Mouse (Mus musculus) intestine, postnatal 0 days (tissue): Measurements from ENCODE around the gene Nr2f6. TPM values are rescaled to one million over a fixed set of nuclear protein-coding genes. Genes with fewer than 3 reads are reported as not detected.

Experiments used
- ATAC-seq: fragments of 200-750 bp; cut with Nextera tagmentation; 2 replicates; pipeline ENCODE4 v1.8.0; 2017; ENCODE audit warnings: mild to moderate bottlenecking, moderate TSS enrichment, moderate library complexity
- H3K27ac ChIP-seq: fragments of 300-500 bp; sonication (generic); 2 replicates; pipeline ENCODE4 v1.5.1; 2014; ENCODE audit warnings: mild to moderate bottlenecking, low read depth, low read length, moderate library complexity
- H3K27me3 ChIP-seq: fragments of 300-500 bp; sonication (generic); replicated peaks from 2 replicates; pipeline ENCODE4 v1.6.1; 2014; ENCODE audit warnings: low read length, mixed read lengths; ENCODE audit not compliant: control insufficient read depth, insufficient read depth
- H3K36me3 ChIP-seq: fragments of 300-500 bp; sonication (generic); 2 replicates; pipeline ENCODE4 v1.6.1; 2014; ENCODE audit warnings: mild to moderate bottlenecking, moderate library complexity; ENCODE audit not compliant: control insufficient read depth, insufficient read depth
- H3K4me1 ChIP-seq: fragments of 300-500 bp; sonication (generic); replicated peaks from 2 replicates; pipeline ENCODE4 v1.6.1; 2014; ENCODE audit warnings: antibody characterized with exemption, low read length, mixed read lengths; ENCODE audit not compliant: control insufficient read depth, insufficient read depth
- H3K4me2 ChIP-seq: fragments of 300-500 bp; sonication (generic); replicated peaks from 2 replicates; pipeline ENCODE4 v1.6.1; 2014; ENCODE audit warnings: low read depth, mild to moderate bottlenecking, moderate library complexity
- H3K4me3 ChIP-seq: fragments of 300-500 bp; sonication (generic); 2 replicates; pipeline ENCODE4 v1.5.1; 2014; ENCODE audit warnings: low read depth, low read length
- H3K9ac ChIP-seq: fragments of 300-500 bp; sonication (generic); 2 replicates; pipeline ENCODE4 v1.6.1; 2014; ENCODE audit warnings: mild to moderate bottlenecking, low read depth, low read length
- H3K9me3 ChIP-seq: fragments of 300-500 bp; sonication (generic); 2 replicates; pipeline ENCODE4 v1.6.1; 2016; ENCODE audit warnings: mixed run types; ENCODE audit not compliant: control insufficient read depth
- CTCF ChIP-seq: sonication (generic); IDR thresholded peaks from 2 replicates; pipeline ENCODE4 v1.5.1; 2016; ENCODE audit warnings: low read depth, mild to moderate bottlenecking, control low read depth, antibody characterized with exemption, moderate library complexity
- WGBS: fragments of 180-500 bp; shearing (Covaris S2); extraction: QIAGEN DNeasy Blood & Tissue Kit; methylation state at CpG from one replicate; pipeline ENCODE4 v1.1.7; 2014; 5-methylcytosine and 5-hydroxymethylcytosine counted together
- polyA plus RNA-seq: library from polyadenylated mRNA; unstranded; fragments of >200 nt; fragmentation: Nextera tagmentation; extraction: Ambion mirVana; gene quantifications from 2 replicates; pipeline ENCODE4 v1.2.1, GENCODE M21; 2015

Nr2f6 gene
- polyA plus RNA-seq, 1 experiment from 2014 or later, result 58.5 TPM

DNA sequence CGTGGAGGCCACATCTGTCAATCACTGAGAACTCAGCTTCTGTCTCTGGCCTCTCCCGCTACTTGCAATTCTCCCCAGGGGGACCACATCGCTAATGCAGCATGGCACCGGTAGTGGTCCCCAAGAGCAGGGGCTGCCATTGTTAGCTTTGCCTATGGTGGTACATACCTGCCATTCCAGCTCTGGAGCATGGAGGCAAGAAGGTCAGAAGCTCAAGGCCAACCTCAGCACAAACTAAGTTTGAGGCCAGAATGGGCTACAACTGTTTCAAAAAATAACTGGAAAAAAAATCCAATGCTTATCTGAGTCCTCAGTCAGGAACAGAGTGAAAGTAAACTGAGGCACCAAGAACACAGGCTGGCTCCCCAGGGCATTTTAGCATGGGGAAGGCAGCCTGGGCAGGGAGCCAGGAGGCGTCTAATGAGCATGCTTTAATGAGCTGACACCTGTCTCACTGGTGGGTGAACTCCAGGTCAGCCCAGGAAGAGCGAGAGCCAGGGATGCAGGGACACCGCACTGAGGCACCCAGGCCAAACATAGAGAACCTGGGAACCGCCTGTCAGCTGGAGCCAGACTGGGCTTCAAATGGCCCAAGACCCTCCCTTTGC is 5.2 kb downstream of the Nr2f6 start:
- WGBS, result 52% methylated on average over 8 of the region's 8 CpGs
- Histone ChIP-seq H3K27me3 (no peaks in the 10 kb centered on the region), H3K27ac (0 out of 2 replicates have a peak overlapping the region, but pooled peaks have one; percentile 70), H3K9ac (no peak overlapping the region), H3K4me1 (peaks cover 19% of the 10 kb centered on the region; the same call in 1 of the 2 replicates), H3K4me2 (peak overlapping the region; percentile 58), H3K4me3 (no peak overlapping the region), H3K9me3 (no peaks in the 10 kb centered on the region), H3K36me3 (peaks cover 41% of the 10 kb centered on the region)
- TF ChIP-seq CTCF, result no peak
- no peak for ATAC-seq

DNA sequence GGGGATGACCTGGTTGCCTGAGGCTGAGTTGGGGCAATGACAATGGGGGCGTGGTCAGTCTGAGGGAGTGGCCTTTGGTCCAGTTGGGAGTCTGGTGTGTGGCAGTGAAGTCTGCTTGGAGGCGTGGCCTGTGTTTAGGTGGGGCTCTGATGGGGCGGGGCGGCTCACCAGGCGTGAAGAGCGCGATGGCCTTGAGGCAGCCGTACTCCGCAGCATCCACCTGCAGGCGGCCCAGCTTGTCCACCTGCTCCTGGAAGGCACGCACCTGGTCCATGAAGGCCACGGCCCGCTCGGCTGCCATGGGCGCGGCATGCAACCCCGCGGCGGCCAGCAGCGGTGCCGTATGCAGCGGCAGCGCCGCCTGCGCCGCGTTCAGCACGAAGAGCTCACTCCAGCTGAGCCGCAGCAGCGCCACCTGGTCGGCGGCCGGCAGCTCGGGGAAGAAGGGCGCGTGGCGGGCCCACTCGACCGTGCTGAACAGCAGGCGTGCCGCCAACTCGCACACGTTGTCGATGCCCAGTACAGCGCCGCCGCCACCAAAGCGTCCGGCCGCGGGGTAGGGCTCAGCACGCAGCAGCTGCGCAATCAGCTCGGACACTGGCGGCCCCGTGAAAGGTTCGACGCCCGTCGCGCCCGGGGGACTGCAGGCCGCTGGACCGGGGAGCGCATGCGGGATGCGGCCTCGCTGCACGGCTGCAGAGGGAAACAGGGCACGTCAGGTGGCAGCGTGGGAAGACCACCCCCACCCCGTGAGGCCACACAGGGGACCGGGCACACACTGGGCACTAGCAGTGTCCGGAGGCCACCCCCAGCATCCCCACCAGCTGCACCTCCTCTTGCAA is 6.0 kb downstream of the Nr2f6 start:
- peak; percentile 42 for ATAC-seq
- Histone ChIP-seq H3K4me2 (peak overlapping the region; percentile 58), H3K9me3 (no peaks in the 10 kb centered on the region), H3K4me3 (no peak overlapping the region), H3K36me3 (peaks cover 41% of the 10 kb centered on the region), H3K27me3 (no peaks in the 10 kb centered on the region), H3K9ac (no peak overlapping the region), H3K4me1 (peaks cover 19% of the 10 kb centered on the region; the same call in 1 of the 2 replicates), H3K27ac (peak overlapping the region; percentile 70)
- whole genome bisulfite sequencing, result 17% methylated on average over 73 of the region's 74 CpGs
- peak; percentile 73 for TF ChIP-seq CTCF

DNA sequence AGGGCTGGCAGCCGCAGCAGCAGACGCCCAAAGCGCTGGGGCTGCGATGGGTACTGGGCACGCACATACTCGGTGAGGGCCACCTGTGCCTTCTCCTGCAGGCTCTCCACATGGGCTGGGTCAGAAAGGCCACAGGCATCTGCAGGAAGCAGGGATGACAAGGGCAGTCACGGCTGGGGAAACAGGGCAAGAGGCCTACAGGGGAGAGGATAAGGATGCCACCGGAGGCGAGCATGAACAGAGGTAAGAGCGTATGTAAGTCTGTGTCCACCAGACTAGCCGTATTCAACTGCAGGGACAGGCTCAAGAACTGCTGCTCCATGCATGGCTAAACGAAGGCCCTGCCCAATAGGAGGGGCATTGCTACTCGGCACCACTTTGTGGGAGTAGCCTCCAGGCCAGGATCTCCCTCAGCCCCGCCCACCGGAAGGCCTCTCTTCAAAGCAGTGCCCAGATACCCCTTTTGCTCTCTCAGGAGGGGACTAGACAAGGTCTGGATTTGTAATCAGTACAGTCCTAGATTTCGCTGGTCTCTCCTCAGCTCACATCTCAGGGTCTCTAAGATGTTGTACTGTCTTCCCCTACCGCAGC is 7.0 kb downstream of the Nr2f6 start:
- Histone ChIP-seq H3K36me3 (peaks cover 42% of the 10 kb centered on the region), H3K27ac (0 out of 2 replicates have a peak overlapping the region, but pooled peaks have one; percentile 17), H3K4me1 (peaks cover 19% of the 10 kb centered on the region; the same call in 1 of the 2 replicates), H3K9me3 (no peaks in the 10 kb centered on the region), H3K4me2 (no peak overlapping the region), H3K27me3 (no peaks in the 10 kb centered on the region), H3K9ac (no peak overlapping the region), H3K4me3 (no peak overlapping the region)
- no peak for ATAC-seq
- TF ChIP-seq CTCF, result no peak
- WGBS, result 77% methylated on average over 17 of the region's 17 CpGs

GRCm38 (mm10) chr8:71373000-71373399 is 8.8 kb downstream of the Nr2f6 start:
- Histone ChIP-seq H3K4me3 (no peak overlapping the region), H3K36me3 (peaks cover 49% of the 10 kb centered on the region), H3K9ac (no peak overlapping the region), H3K27ac (no peak overlapping the region), H3K4me1 (peaks cover 10% of the 10 kb centered on the region; the same call in 1 of the 2 replicates), H3K9me3 (no peaks in the 10 kb centered on the region), H3K27me3 (no peaks in the 10 kb centered on the region), H3K4me2 (no peak overlapping the region)
- TF ChIP-seq CTCF, result peak; percentile 26
- WGBS, result 83% methylated on average over 3 of the region's 3 CpGs
- no peak for ATAC-seq

- Histone ChIP-seq H3K27ac (no peak overlapping the region), H3K36me3 (peaks cover 44% of the 10 kb centered on the region), H3K4me1 (peaks cover 10% of the 10 kb centered on the region; the same call in 1 of the 2 replicates), H3K9me3 (no peaks in the 10 kb centered on the region), H3K9ac (no peak overlapping the region), H3K4me3 (no peak overlapping the region), H3K4me2 (no peak overlapping the region), H3K27me3 (no peaks in the 10 kb centered on the region)
- no peak for TF ChIP-seq CTCF
- WGBS, result 83% methylated on average over 12 of the region's 12 CpGs
- no peak for ATAC-seq
Measured at GRCm38 (mm10) chr8:71372427-71372826, 9.3 kb downstream of the Nr2f6 start.
